Mouse (Mus musculus) adrenal gland, postnatal 14 days (tissue): ENCODE data around the gene Abcb5. TPM values are rescaled to one million over a fixed set of nuclear protein-coding genes. Genes with fewer than 3 reads are reported as not detected.

Experiments used
- total RNA-seq: library from RNA; stranded (reverse); gene quantifications from 2 replicates; pipeline ENCODE4 v1.2.3, GENCODE M21; 2021

Abcb5 gene
- total RNA-seq, 1 experiment from 2014 or later: 0.19 TPM

Other genes starting within 250 kb of the Abcb5 start
- not detected in 2 replicates for gene Sp8, start 120.1 kb downstream of the Abcb5 start, total RNA-seq